Mouse (Mus musculus) splenic B cell, adult 2 months (primary cell): ENCODE data around the gene Fam47e.

Experiments
- DNase-seq: peaks from one replicate; pipeline ENCODE4 v3.0.0-alpha.2; 2011; ENCODE audit warnings: low read depth, low spot score
- H3K27me3 ChIP-seq: 2 replicates; pipeline ENCODE4 v1.6.1; 2012; ENCODE audit warnings: mild to moderate bottlenecking, low read length, moderate library complexity, mixed read lengths; ENCODE audit not compliant: control insufficient read depth, poor library complexity, insufficient read depth, severe bottlenecking
- H3K36me3 ChIP-seq: 2 replicates; pipeline ENCODE4 v1.6.1; 2012; ENCODE audit warnings: mild to moderate bottlenecking, low read length, moderate library complexity, mixed read lengths; ENCODE audit not compliant: control insufficient read depth, poor library complexity, insufficient read depth, severe bottlenecking

Fam47e gene

GRCm38 (mm10) chr5:92634916-92635315 is 80.0 kb downstream of the Fam47e start:
- Histone ChIP-seq H3K36me3 (no peaks in the 10 kb centered on the region), H3K27me3 (no peaks in the 10 kb centered on the region)
- no peak for DNase-seq

- DNase-seq: no peak
- Histone ChIP-seq H3K27me3 (no peaks in the 10 kb centered on the region), H3K36me3 (no peaks in the 10 kb centered on the region)
These were observed 81.0 kb downstream of the Fam47e start for GRCm38 (mm10) chr5:92635891-92636290.

- no peaks in the 10 kb centered on the region for H3K36me3 ChIP-seq
- no peaks in the 10 kb centered on the region for H3K27me3 ChIP-seq
- DNase-seq: no peak
These were observed 86.0 kb downstream of the Fam47e start for GRCm38 (mm10) chr5:92640861-92641260.
